Mouse (Mus musculus) liver, embryonic 13.5 days (tissue): ENCODE results near the gene Pip5k1b. TPM values are rescaled to one million over a fixed set of nuclear protein-coding genes. Genes with fewer than 3 reads are reported as not detected.

ENCODE experiments used
- ATAC-seq: fragments of 200-750 bp; cut with Nextera tagmentation; 2 replicates; pipeline ENCODE4 v1.8.0; 2017; ENCODE audit warnings: low read depth, mild to moderate bottlenecking, moderate number of reproducible peaks, moderate library complexity
- DNase-seq: peaks from one replicate; pipeline ENCODE4 v3.0.0; 2022
- H3K27ac ChIP-seq: fragments of 300-500 bp; sonication (generic); 2 replicates; pipeline ENCODE4 v1.5.1; 2015; ENCODE audit warnings: moderate library complexity, mild to moderate bottlenecking, inconsistent platforms
- H3K27me3 ChIP-seq: fragments of 300-500 bp; sonication (generic); 2 replicates; pipeline ENCODE4 v1.6.1; 2015; ENCODE audit warnings: mild to moderate bottlenecking, inconsistent platforms
- H3K36me3 ChIP-seq: fragments of 300-500 bp; sonication (generic); 2 replicates; pipeline ENCODE4 v1.6.1; 2015; ENCODE audit warnings: mild to moderate bottlenecking, inconsistent platforms
- H3K4me1 ChIP-seq: fragments of 300-500 bp; sonication (generic); replicated peaks from 2 replicates; pipeline ENCODE4 v1.6.1; 2015; ENCODE audit warnings: inconsistent platforms
- H3K4me2 ChIP-seq: fragments of 300-500 bp; sonication (generic); 2 replicates; pipeline ENCODE4 v1.6.1; 2015; ENCODE audit warnings: inconsistent platforms, mild to moderate bottlenecking, moderate library complexity
- H3K4me3 ChIP-seq: fragments of 300-500 bp; sonication (generic); replicated peaks from 2 replicates; pipeline ENCODE4 v1.5.1; 2015; ENCODE audit warnings: mild to moderate bottlenecking, inconsistent platforms
- H3K9ac ChIP-seq: fragments of 300-500 bp; sonication (generic); 2 replicates; pipeline ENCODE4 v1.6.1; 2015; ENCODE audit warnings: mild to moderate bottlenecking, inconsistent platforms
- H3K9me3 ChIP-seq: fragments of 300-500 bp; sonication (generic); replicated peaks from 2 replicates; pipeline ENCODE4 v1.6.1; 2016; ENCODE audit warnings: inconsistent platforms
- WGBS: fragments of 180-500 bp; shearing (Covaris S2); methylation state at CpG from one replicate; pipeline ENCODE4 v1.1.7; 2015; ENCODE audit not compliant: insufficient replicate concordance; 5-methylcytosine and 5-hydroxymethylcytosine counted together
- polyA plus RNA-seq: library from polyadenylated mRNA; unstranded; fragments of >200 nt; fragmentation: Nextera tagmentation; extraction: Ambion mirVana; gene quantifications from 2 replicates; pipeline ENCODE4 v1.2.1, GENCODE M21; 2015

The Pip5k1b gene
- polyA plus RNA-seq, 1 experiment from 2014 or later, result 8.5 TPM

- DNase-seq (no peak), ATAC-seq (no peak)
- peaks cover 4% of the 10 kb centered on the region; the same call in 1 of the 2 replicates for H3K4me1 ChIP-seq
- no peak overlapping the region for H3K4me2 ChIP-seq
- no peaks in the 10 kb centered on the region for H3K9me3 ChIP-seq
- no peak overlapping the region for H3K27ac ChIP-seq
- 30% methylated on average over 2 of the region's 2 CpGs for WGBS
- H3K36me3 ChIP-seq, result no peaks in the 10 kb centered on the region
- H3K27me3 ChIP-seq, result no peaks in the 10 kb centered on the region
- no peak overlapping the region for H3K4me3 ChIP-seq
- H3K9ac ChIP-seq, result no peak overlapping the region
These were observed 227.8 kb downstream of the Pip5k1b start for GRCm38 (mm10) chr19:24327921-24328320.

DNA sequence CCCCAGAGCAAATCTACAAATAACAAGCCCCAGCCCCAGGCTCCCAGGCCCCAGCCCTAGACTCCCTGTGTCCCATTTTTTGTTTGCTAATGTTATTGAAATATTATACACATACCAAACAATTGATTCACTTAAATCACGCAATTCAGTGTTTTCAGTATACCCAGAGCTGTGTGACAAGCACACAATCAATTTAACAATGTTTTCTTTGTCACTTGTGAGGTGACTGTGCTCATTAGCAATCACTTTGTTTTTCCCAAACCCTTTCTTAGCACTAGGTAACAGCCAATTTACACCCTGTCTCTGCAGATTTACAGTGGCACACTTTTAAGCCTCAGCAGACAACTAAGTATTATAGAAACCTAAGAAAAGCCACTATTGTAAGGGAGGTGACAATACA is 228.7 kb downstream of the Pip5k1b start:
- Histone ChIP-seq H3K4me2 (no peak overlapping the region), H3K4me3 (no peak overlapping the region), H3K9me3 (no peaks in the 10 kb centered on the region), H3K36me3 (no peaks in the 10 kb centered on the region), H3K27ac (no peak overlapping the region), H3K27me3 (no peaks in the 10 kb centered on the region), H3K9ac (no peak overlapping the region), H3K4me1 (peaks cover 4% of the 10 kb centered on the region; the same call in 1 of the 2 replicates)
- DNase-seq, result no peak
- 64% methylated on average over 1 of the region's 1 CpGs for WGBS
- no peak for ATAC-seq

- H3K27ac ChIP-seq, result no peak overlapping the region
- DNase-seq (no peak), ATAC-seq (no peak)
- H3K4me2 ChIP-seq, result no peak overlapping the region
- H3K9ac ChIP-seq, result no peak overlapping the region
- H3K4me3 ChIP-seq, result no peak overlapping the region
- H3K4me1 ChIP-seq, result no peaks in the 10 kb centered on the region
- H3K9me3 ChIP-seq, result no peaks in the 10 kb centered on the region
- H3K27me3 ChIP-seq, result no peaks in the 10 kb centered on the region
- no peaks in the 10 kb centered on the region for H3K36me3 ChIP-seq
- WGBS, result 68% methylated on average over 6 of the region's 6 CpGs
These were observed 230.0 kb downstream of the Pip5k1b start for GRCm38 (mm10) chr19:24325692-24326091.

DNA sequence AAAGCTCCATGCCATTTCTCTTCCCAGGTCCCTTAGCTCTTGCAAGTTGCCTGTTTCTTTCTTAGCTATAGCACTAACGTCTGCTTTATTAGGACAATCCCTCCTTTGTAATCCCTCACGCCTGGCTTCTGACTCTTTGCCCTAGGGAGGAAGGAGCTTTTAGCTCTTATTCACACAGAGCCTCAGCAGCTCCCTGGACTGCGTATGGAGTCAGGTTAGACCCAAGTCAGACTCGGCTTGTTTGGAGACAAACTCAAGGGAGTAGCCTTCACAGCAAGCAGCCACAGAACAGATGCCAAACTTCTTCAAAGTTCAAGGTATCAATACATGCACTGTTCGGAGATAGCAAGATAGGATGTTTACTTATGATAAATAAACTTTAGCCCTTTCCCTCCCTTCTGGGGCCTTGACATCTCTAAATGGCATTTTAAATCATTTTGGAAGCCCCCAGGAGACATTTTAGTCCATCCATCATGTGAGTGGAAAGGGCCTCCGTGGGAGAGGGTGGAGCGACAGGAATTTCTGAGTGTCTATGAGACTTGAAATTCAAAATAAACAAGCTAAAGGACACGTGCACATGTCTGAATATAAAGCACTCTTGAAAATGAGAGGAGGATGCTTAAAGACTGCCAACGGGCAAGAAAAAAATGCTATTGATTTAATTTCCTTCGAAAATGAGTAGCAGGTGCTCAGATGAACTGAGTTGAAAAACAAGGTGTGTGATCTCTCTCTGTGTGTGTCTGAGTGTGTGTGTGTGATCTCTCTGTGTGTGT is 231.6 kb downstream of the Pip5k1b start:
- no peak for ATAC-seq
- WGBS, result 65% methylated on average over 10 of the region's 10 CpGs
- Histone ChIP-seq H3K27ac (no peak overlapping the region), H3K27me3 (no peaks in the 10 kb centered on the region), H3K36me3 (no peaks in the 10 kb centered on the region), H3K9ac (no peak overlapping the region), H3K4me3 (no peak overlapping the region), H3K4me2 (no peak overlapping the region), H3K4me1 (no peaks in the 10 kb centered on the region), H3K9me3 (no peaks in the 10 kb centered on the region)
- no peak for DNase-seq

DNA sequence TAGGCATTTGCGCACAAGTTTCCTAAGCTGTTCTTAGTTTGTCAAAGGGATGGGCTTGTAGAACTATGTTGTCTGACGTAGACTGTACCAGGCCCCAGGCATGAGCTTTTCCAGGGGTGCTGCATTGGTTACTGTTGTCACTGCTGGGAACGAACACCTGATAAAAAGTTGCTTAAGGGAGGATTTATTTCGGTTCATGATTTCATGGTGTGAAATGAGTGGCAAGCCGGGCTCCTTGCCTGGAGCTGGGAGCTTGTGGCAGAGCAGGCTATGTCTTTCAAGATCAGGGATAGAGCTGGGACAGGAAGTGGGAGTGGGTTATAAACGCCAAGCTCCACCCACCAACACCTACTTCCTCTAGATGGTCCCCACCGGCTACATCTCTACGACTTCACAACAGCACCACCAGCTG is 233.8 kb downstream of the Pip5k1b start:
- WGBS, result 78% methylated on average over 8 of the region's 8 CpGs
- no peaks in the 10 kb centered on the region for H3K9me3 ChIP-seq
- H3K9ac ChIP-seq, result no peak overlapping the region
- no peak overlapping the region for H3K4me3 ChIP-seq
- no peaks in the 10 kb centered on the region for H3K4me1 ChIP-seq
- no peaks in the 10 kb centered on the region for H3K36me3 ChIP-seq
- ATAC-seq (no peak), DNase-seq (no peak)
- H3K4me2 ChIP-seq, result no peak overlapping the region
- no peak overlapping the region for H3K27ac ChIP-seq
- H3K27me3 ChIP-seq, result no peaks in the 10 kb centered on the region

GRCm38 (mm10) chr19:24321211-24321899 is 234.3 kb downstream of the Pip5k1b start:
- Histone ChIP-seq H3K9me3 (no peaks in the 10 kb centered on the region), H3K4me1 (no peaks in the 10 kb centered on the region), H3K27me3 (no peaks in the 10 kb centered on the region), H3K4me2 (no peak overlapping the region), H3K27ac (no peak overlapping the region), H3K4me3 (no peak overlapping the region), H3K9ac (no peak overlapping the region), H3K36me3 (no peaks in the 10 kb centered on the region)
- DNase-seq (no peak), ATAC-seq (no peak)
- 83% methylated on average over 6 of the region's 6 CpGs for WGBS

GRCm38 (mm10) chr19:24318172-24318571 is 237.5 kb downstream of the Pip5k1b start:
- DNase-seq, result no peak

DNA sequence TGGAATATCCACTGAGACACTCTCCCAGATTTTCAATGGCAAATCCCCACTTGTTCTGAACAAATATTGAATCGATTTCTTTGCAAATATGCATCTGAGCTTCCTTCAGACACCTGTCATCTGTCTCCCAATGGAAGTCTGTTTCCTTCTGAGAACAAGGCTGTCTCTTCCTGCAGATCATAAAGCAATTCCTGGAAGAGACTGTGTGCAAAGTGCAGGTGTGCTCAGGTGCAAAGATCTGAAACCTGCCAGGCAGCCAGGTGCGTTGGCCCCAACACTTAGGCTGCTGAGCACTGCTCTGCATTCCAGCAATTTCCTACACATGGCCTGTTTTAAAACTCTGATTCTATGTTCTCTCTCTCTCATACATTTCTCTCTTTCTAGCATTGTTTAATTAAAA is 237.9 kb downstream of the Pip5k1b start:
- Histone ChIP-seq H3K4me3 (no peak overlapping the region), H3K27ac (no peak overlapping the region), H3K27me3 (no peaks in the 10 kb centered on the region), H3K9ac (no peak overlapping the region), H3K4me1 (no peaks in the 10 kb centered on the region), H3K9me3 (no peaks in the 10 kb centered on the region), H3K4me2 (no peak overlapping the region), H3K36me3 (no peaks in the 10 kb centered on the region)
- 81% methylated on average over 2 of the region's 2 CpGs for WGBS
- ATAC-seq (no peak), DNase-seq (no peak)

More at GRCm38 (mm10) chr19:24318172-24318571, 237.5 kb downstream of the Pip5k1b start:
- H3K36me3 ChIP-seq, result no peaks in the 10 kb centered on the region
- no peak overlapping the region for H3K27ac ChIP-seq
- no peak overlapping the region for H3K4me3 ChIP-seq
- ATAC-seq, result no peak
- H3K9me3 ChIP-seq, result no peaks in the 10 kb centered on the region
- H3K4me1 ChIP-seq, result no peaks in the 10 kb centered on the region
- WGBS, result 76% methylated on average over 10 of the region's 10 CpGs
- H3K9ac ChIP-seq, result no peak overlapping the region
- no peaks in the 10 kb centered on the region for H3K27me3 ChIP-seq
- H3K4me2 ChIP-seq, result no peak overlapping the region

GRCm38 (mm10) chr19:24317038-24317591 is 238.6 kb downstream of the Pip5k1b start:
- Histone ChIP-seq H3K4me3 (no peak overlapping the region), H3K27me3 (no peaks in the 10 kb centered on the region), H3K4me1 (no peaks in the 10 kb centered on the region), H3K36me3 (no peaks in the 10 kb centered on the region), H3K9me3 (no peaks in the 10 kb centered on the region), H3K9ac (no peak overlapping the region), H3K4me2 (no peak overlapping the region), H3K27ac (no peak overlapping the region)
- no peak for DNase-seq
- WGBS, result 69% methylated on average over 15 of the region's 15 CpGs
- no peak for ATAC-seq

DNA sequence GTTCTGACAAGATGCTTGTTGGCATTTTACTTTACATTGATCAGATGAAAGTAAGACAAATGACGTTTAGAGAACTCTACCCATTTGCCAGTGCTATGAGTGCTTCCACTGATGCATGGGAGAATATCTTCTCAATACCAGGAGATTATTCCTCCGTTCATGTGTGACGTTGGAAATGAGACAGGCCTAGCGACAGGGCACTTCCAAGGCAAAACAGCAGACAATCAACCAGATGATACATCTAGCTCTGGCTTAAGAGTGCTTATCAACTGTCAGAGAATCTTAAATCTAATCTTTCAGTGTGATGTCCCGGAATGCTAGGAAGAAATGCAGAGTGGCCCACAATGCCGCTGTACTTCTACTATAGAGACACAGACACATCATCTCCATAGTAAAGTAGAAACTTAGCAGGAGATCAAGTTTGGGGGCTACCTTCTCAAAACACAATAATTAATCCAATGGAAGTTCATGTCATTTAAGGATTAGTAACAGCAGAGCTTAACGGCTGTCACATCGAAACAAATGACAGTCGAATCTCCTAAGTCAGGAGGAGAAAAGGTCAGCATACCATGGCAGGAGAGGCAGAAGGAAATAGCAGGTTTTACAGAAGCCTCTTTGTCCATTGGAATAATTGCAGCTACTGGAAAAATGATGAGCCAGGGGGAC is 239.5 kb downstream of the Pip5k1b start:
- no peaks in the 10 kb centered on the region for H3K36me3 ChIP-seq
- 82% methylated on average over 9 of the region's 9 CpGs for WGBS
- no peaks in the 10 kb centered on the region for H3K27me3 ChIP-seq
- ATAC-seq (no peak), DNase-seq (no peak)
- no peak overlapping the region for H3K4me2 ChIP-seq
- no peak overlapping the region for H3K4me3 ChIP-seq
- H3K27ac ChIP-seq, result no peak overlapping the region
- no peak overlapping the region for H3K9ac ChIP-seq
- no peaks in the 10 kb centered on the region for H3K9me3 ChIP-seq
- no peaks in the 10 kb centered on the region for H3K4me1 ChIP-seq

- no peak overlapping the region for H3K4me2 ChIP-seq
- no peak overlapping the region for H3K4me3 ChIP-seq
- no peaks in the 10 kb centered on the region for H3K9me3 ChIP-seq
- DNase-seq (no peak), ATAC-seq (no peak)
- H3K27ac ChIP-seq, result no peak overlapping the region
- H3K4me1 ChIP-seq, result no peaks in the 10 kb centered on the region
- 86% methylated on average over 4 of the region's 4 CpGs for WGBS
- no peaks in the 10 kb centered on the region for H3K27me3 ChIP-seq
- H3K9ac ChIP-seq, result no peak overlapping the region
- H3K36me3 ChIP-seq, result no peaks in the 10 kb centered on the region
These were observed 240.4 kb downstream of the Pip5k1b start for GRCm38 (mm10) chr19:24315234-24315633.
